Mouse (Mus musculus): ENCODE results near the gene Zfp82.

The Zfp82 gene

DNA sequence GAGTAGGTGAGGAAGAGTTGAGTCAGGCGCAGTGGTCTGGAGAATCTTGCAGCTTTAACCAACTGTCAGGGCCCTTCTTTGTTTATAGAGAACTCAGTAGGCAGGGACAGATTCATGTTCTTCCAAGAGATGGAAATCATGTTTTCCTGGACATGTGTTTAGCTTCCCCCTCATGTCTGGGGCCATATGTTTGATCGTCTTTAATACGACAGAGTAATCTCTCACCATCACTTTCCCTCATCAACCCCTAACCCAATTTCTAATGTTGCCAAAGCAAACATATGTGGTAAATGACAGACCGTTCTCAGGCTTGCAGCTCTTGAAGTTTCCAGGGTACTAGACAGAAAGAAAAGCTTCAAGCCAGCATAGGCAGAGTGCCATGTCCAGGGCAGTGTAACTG, 24.6 kb downstream of the Zfp82 start:
- DNase-seq (ENCODE audit: low read depth, low spot score), result no peak

- DNase-seq (ENCODE audit: low read depth, low spot score), result no peak
These were observed 28.3 kb downstream of the Zfp82 start for GRCm38 (mm10) chr7:30044354-30044753.

GRCm38 (mm10) chr7:30034331-30034730, 38.4 kb downstream of the Zfp82 start:
- DNase-seq (ENCODE audit: low read depth, low spot score), result no peak

GRCm38 (mm10) chr7:30031379-30031778, 41.3 kb downstream of the Zfp82 start:
- DNase-seq (ENCODE audit: low read depth, low spot score), result no peak

DNA sequence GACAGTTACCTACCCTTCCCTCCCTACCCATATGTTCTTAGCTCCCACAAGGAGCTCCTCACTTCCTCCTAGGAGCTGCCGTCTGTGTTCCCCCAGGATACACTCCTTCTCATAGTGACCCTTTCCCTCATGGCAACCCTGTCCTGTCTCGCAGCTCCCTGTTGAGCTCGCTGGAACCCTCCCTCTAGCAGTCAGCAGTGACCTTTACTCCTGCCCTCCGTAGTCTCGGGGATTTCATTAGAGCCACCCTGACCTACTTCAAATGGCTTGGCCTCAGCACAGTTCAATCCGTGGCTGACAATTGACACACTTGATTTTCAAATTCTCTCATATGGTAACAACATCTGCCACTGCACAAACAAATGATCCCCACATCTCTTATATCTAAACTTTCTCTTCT, 42.0 kb downstream of the Zfp82 start:
- DNase-seq (ENCODE audit: low read depth, low spot score), result no peak

- DNase-seq (ENCODE audit: low read depth, low spot score), result no peak
These were observed 44.1 kb downstream of the Zfp82 start for GRCm38 (mm10) chr7:30028572-30028971.

GRCm38 (mm10) chr7:30027331-30027730, 45.4 kb downstream of the Zfp82 start:
- no peak for DNase-seq (ENCODE audit: low read depth, low spot score)

DNA sequence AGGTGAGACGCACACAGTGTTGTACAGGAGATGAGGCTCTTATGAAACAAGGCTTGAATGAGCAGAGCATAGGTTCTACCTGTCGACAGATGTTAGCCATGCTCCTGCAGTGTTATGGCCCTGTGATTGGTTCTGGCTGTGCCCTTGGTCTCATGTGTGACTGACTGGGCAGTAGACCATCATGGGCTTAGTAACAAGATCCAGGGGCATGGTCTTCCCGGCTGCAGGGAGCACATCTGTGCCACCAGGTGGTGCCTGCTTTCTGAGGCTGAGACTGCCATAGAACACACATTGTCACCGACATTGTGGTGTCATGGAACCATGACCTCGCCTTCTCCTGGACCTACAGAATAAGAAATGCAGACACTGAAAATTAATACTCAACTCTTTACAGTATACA, 47.3 kb downstream of the Zfp82 start:
- no peak for DNase-seq (ENCODE audit: low read depth, low spot score)

DNA sequence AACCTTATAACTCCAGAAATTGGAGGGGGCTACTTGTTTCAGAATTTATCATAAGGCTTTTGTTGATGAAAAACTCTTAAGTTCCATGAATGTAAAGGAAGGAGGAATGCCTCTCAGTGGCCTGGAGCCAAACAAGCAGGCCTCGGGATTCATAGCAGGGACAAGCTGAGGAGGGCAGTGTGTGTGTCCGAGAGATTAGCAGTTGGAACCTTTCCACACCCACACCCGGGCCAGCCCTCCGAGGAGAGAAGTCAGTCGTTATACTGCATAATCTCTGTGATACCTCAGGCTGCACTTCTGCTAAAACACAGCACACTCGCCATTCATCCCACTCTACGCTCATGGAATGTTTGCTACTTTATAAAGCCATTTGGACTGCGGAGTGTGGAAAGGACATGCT, 48.9 kb downstream of the Zfp82 start:
- DNase-seq (ENCODE audit: low read depth, low spot score), result no peak

GRCm38 (mm10) chr7:30023324-30023723, 49.4 kb downstream of the Zfp82 start:
- DNase-seq (ENCODE audit: low read depth, low spot score), result no peak

DNA sequence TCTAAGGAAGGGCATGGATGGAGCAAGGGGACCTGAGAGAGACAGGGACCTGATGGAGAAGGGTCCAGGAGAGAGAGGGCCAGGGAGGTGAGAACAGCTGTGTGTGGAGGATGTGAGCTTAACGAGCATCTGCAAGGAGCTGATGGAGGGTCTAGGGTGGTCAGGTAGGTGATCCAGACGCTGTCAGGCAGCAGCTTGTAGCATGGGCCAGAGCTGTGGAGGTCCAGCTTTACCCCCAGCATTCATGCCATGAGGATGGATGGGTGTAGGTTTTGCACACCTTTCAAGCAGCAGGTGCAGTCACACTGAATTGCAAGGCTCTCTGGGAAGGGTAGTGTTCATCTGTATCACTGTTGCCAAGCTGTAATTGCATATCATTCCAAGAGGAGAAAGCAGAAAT, 53.2 kb downstream of the Zfp82 start:
- no peak for DNase-seq (ENCODE audit: low read depth, low spot score)

DNA sequence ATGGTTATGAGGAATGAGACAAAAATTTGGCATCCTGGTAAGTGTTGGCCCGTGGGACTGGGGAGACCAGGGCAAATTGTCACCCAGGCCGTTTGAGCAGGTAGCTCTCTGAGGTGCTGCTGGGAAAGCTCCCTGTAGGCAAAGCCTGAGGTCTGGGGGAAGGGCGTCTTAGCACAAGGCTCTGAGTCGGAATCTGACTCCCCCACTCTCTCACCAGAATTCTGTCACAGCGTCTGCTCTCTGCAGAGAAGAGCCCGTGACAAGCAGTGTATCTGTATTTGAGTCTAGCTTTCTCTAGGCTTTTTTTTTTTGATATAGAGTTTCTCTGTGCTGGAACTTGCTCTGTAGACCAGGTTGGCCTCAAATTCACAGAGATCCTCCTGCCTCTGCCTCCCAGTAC, 55.5 kb downstream of the Zfp82 start:
- DNase-seq (ENCODE audit: low read depth, low spot score), result no peak

DNA sequence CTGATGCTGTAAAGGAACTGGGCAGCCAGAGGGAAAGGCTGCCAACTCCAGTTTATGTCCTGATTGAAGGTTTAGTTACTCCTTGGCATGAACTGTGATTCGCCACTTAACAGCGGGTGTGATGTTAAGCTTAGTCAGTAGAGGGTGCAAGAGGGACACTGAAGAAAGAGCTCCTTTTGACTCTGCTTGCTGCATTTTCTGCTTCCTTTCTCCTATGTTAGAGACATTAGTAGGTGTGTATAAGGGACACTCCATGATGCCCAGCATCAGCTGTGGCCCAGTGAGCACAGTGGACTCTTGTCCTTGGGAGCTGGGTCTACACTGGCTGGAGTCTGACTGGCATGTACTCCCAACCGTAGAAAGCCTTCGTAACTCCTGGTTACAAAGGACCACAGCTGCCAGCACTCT, 59.7 kb downstream of the Zfp82 start:
- peak; percentile 45 for DNase-seq (ENCODE audit: low read depth, low spot score)

GRCm38 (mm10) chr7:30010551-30011195, 62.0 kb downstream of the Zfp82 start:
- no peak for DNase-seq (ENCODE audit: low read depth, low spot score)

DNA sequence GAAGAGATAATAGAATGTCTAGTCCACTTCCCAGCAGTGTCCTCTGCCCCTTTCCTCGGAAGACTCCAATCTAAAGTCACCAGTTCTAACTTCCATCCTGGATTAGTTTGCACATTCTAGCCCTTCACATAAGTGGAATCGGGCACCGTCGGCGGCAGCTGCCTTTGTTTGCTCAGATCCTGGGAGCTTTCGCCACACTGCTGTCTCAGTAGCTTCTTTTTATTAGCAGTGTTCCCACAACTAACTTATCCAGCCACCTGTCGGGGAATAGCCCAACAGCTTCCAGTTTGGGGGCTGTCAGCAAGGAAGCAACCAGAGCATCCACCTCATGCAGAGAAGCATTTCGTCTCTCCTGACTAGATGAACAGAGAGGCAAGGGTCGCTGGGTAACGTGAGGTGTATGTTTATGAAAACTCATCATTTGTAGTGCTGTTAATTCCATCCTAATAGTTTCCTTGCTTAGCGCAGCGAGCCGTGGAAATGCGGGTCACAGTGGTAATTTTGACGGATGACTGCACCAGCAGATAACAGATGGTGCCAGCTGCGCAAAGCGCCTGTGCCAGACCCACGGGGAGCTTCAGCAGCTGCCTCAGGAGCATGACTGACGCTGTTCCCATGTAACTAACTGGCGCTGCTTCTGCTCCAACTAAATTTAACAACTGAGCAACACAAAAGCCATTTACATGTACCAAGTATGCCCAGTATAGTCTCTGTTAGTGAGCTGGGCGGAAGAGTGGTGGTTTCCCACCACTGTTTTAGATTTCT, 63.2 kb downstream of the Zfp82 start:
- peak; percentile 55 for DNase-seq (ENCODE audit: low read depth, low spot score)

DNA sequence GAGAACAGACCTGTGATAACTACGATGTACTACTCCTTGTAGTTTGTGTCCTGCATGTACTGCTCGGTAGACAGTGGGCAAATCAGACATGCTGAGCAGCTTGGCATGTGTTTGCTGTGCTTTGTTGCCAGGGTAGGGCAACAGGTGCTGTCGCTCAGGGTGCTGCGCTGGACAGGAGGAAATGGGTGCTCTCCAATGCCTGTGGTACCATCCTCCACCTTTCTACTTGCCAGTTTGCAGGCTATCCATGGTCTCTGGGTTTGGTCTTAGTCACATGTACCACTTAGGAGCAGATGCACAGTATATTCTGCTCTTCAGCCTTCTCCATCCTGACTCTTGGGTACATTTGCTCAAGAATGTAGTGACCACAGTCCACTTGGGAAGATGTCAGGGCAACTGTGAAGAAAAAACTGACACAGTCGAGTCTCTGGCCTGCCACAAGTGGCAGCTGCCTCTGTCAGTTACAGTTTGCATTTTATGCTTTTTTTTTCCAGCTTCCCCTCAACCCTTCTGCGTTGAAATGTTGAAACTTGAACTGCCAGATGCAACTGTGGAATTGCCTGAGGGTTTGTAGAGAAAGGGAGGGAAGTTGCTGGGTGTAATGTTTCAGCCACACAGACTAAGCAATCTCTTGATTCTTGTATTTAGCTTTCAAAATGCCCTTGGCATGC, 64.5 kb downstream of the Zfp82 start:
- no peak for DNase-seq (ENCODE audit: low read depth, low spot score)

DNA sequence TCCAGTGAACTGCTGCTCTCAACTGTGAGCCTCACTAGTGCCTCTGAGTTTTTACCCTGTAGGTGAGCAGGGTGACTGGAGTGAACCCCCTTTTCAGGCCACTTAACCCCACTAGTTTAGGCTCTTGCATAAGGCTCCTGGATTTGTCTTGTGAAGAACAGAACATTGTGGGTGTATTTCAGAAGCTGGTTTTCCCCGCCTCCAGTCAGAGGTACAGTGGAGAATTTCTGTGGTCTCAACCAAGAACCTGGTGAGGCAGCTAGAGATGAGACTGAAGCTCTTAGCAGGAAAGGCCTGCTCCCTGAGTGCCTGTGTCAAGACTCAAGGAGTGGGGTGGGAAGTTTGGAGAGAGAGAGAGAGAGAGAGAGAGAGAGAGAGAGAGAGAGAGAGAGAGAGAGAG, 65.1 kb downstream of the Zfp82 start:
- DNase-seq (ENCODE audit: low read depth, low spot score), result no peak

Data from mesoderm, embryonic 11.5 days (tissue).